Mouse (Mus musculus) hindbrain, embryonic 10.5 days (tissue): ENCODE results near the gene Sec1. TPM values are rescaled to one million over a fixed set of nuclear protein-coding genes. Genes with fewer than 3 reads are reported as not detected.
A peak's percentile ranks its signal among the peaks of the same experiment; 100 is the strongest.

Experiments used
- DNase-seq: peaks from one replicate; pipeline ENCODE4 v3.0.0-alpha.2; 2017; ENCODE audit warnings: low spot score
- H3K27ac ChIP-seq: fragments of 300-500 bp; sonication (generic); 2 replicates; pipeline ENCODE4 v1.5.1; 2016; ENCODE audit warnings: mild to moderate bottlenecking, moderate library complexity
- H3K27me3 ChIP-seq: fragments of 300-500 bp; sonication (generic); 2 replicates; pipeline ENCODE4 v1.6.1; 2016; ENCODE audit warnings: mild to moderate bottlenecking; ENCODE audit not compliant: poor library complexity, insufficient read depth, severe bottlenecking
- H3K36me3 ChIP-seq: fragments of 300-500 bp; sonication (generic); 2 replicates; pipeline ENCODE4 v1.6.1; 2016; ENCODE audit warnings: mild to moderate bottlenecking, moderate library complexity
- H3K4me1 ChIP-seq: fragments of 300-500 bp; sonication (generic); replicated peaks from 2 replicates; pipeline ENCODE4 v1.6.1; 2016; ENCODE audit warnings: mild to moderate bottlenecking
- H3K4me3 ChIP-seq: fragments of 300-500 bp; sonication (generic); 2 replicates; pipeline ENCODE4 v1.5.1; 2016; ENCODE audit warnings: mild to moderate bottlenecking, moderate library complexity
- H3K9me3 ChIP-seq: fragments of 300-500 bp; sonication (generic); 2 replicates; pipeline ENCODE4 v1.6.1; 2016; ENCODE audit warnings: mild to moderate bottlenecking, moderate library complexity
- WGBS: fragments of 180-500 bp; shearing (Covaris S2); methylation state at CpG from one replicate; pipeline ENCODE4 v1.1.7; 2016; 5-methylcytosine and 5-hydroxymethylcytosine counted together
- polyA plus RNA-seq: library from polyadenylated mRNA; unstranded; fragments of >200 nt; fragmentation: Nextera tagmentation; extraction: Ambion mirVana; gene quantifications from 2 replicates; pipeline ENCODE4 v1.2.1, GENCODE M21; 2016

The Sec1 gene
- polyA plus RNA-seq, 1 experiment from 2014 or later: 0.77 TPM

- Histone ChIP-seq H3K27ac (peak within 1 kb of the TSS; percentile 78), H3K36me3 (no peaks in the 10 kb centered on the region), H3K4me3 (peak within 1 kb of the TSS; percentile 56), H3K27me3 (peaks cover 52% of the 10 kb centered on the region), H3K4me1 (peaks cover 53% of the 10 kb centered on the region), H3K9me3 (no peaks in the 10 kb centered on the region)
- WGBS: under 1% methylated on average over 36 of the region's 36 CpGs
- no peak for DNase-seq
Observed at GRCm38 (mm10) chr7:45699523-45700141, 5.4 kb upstream of the Sec1 start, which contains the start of gene Car11. TSS of gene Car11 (plus strand) at chr7:45699843.

- no peak for DNase-seq
- Histone ChIP-seq H3K4me1 (peaks cover 55% of the 10 kb centered on the region), H3K9me3 (no peaks in the 10 kb centered on the region), H3K4me3 (no peak overlapping the region), H3K36me3 (no peaks in the 10 kb centered on the region), H3K27me3 (peaks cover 66% of the 10 kb centered on the region), H3K27ac (no peak overlapping the region)
- 78% methylated on average over 7 of the region's 7 CpGs for WGBS
Observed at GRCm38 (mm10) chr7:45697894-45698293, 3.7 kb upstream of the Sec1 start.

DNA sequence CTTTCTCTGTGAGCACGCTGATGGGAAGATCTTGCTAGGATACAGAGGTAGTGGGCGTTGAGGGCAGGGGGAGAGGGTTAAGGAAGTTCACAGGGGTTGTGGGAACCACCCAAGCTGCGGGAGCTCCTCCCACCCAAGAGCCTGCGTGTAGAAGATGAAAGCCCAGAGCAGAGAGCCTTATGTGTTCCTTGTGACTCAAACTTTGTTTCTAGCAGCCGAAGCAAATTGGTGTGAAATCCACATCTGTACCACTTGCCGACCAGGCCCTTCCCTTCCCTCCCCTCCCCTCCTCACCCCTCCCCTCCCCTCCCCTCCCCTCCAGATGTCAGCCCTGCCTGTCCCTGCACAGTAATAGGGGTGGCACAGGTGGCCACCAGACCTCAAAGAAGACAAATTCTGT, 896 bp upstream of the Sec1 start:
- no peaks in the 10 kb centered on the region for H3K9me3 ChIP-seq
- H3K27me3 ChIP-seq: peaks cover 73% of the 10 kb centered on the region
- peak; percentile 59 for DNase-seq
- WGBS: 13% methylated on average over 6 of the region's 6 CpGs
- H3K4me1 ChIP-seq: peaks cover 47% of the 10 kb centered on the region
- H3K4me3 ChIP-seq: no peak overlapping the region
- no peaks in the 10 kb centered on the region for H3K36me3 ChIP-seq
- H3K27ac ChIP-seq: peak overlapping the region; percentile 18; the same call in 1 of the 2 replicates

GRCm38 (mm10) chr7:45692364-45692763, 1.8 kb downstream of the Sec1 start:
- Histone ChIP-seq H3K27ac (0 out of 2 replicates have a peak overlapping the region, but pooled peaks have one; percentile 31), H3K36me3 (no peaks in the 10 kb centered on the region), H3K9me3 (no peaks in the 10 kb centered on the region), H3K4me1 (peaks cover 47% of the 10 kb centered on the region), H3K27me3 (peaks cover 59% of the 10 kb centered on the region), H3K4me3 (no peak overlapping the region)
- 69% methylated on average over 2 of the region's 2 CpGs for WGBS
- no peak for DNase-seq

DNA sequence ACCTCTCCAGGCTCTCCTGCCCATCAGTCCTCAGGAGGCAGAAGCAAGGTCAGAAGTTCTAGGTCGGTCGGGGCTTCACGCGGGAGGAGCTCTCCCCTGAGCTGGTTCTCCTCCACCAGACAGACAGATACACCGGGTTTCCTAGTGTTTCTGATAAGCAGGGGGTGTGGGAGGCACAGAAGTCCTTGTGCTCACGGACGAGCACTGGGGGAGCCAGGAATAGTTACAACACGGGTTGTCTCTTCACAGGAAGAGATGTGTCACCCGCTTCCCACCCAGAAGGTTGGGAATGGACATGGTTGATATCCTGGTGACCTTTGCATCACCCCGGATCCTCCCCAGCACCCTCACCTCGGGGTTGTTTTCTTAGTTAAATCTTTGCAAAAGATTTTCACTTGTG, 4.4 kb downstream of the Sec1 start:
- peak overlapping the region; percentile 40; the same call in 1 of the 2 replicates for H3K27ac ChIP-seq
- H3K4me1 ChIP-seq: peaks cover 62% of the 10 kb centered on the region
- no peak for DNase-seq
- H3K27me3 ChIP-seq: peaks cover 56% of the 10 kb centered on the region
- no peaks in the 10 kb centered on the region for H3K36me3 ChIP-seq
- H3K9me3 ChIP-seq: no peaks in the 10 kb centered on the region
- WGBS: 82% methylated on average over 11 of the region's 11 CpGs
- H3K4me3 ChIP-seq: no peak overlapping the region

DNA sequence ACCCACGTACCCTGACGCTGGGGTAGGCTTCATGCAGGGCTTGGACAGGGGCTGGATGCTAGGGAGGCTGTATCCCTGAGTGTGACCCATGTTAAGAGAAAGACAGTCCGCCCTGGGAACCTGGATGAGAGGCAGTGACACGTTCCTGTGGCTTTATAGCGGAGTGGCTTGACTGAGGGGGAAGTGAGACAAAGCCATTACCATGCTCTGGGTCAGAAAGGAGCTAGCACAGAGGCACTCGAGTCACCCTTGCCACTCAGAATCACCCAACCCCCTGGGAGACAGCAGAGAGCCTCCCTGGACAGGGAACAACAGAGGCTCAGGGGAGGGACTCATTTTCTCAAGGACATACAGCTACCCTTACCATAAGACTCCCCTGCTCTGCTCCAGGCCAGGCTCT, 5.1 kb downstream of the Sec1 start:
- Histone ChIP-seq H3K27ac (peak overlapping the region; percentile 12; the same call in 1 of the 2 replicates), H3K4me1 (peaks cover 58% of the 10 kb centered on the region), H3K27me3 (peaks cover 60% of the 10 kb centered on the region), H3K4me3 (no peak overlapping the region), H3K9me3 (no peaks in the 10 kb centered on the region), H3K36me3 (no peaks in the 10 kb centered on the region)
- DNase-seq: no peak
- 59% methylated on average over 6 of the region's 6 CpGs for WGBS

GRCm38 (mm10) chr7:45686841-45687240, 7.4 kb downstream of the Sec1 start:
- Histone ChIP-seq H3K36me3 (no peaks in the 10 kb centered on the region), H3K4me1 (peaks cover 65% of the 10 kb centered on the region), H3K4me3 (0 out of 2 replicates have a peak overlapping the region, but pooled peaks have one; percentile 14), H3K27me3 (peaks cover 41% of the 10 kb centered on the region), H3K27ac (peak overlapping the region; percentile 71; the same call in 1 of the 2 replicates), H3K9me3 (no peaks in the 10 kb centered on the region)
- no peak for DNase-seq
- WGBS: 75% methylated on average over 3 of the region's 3 CpGs

DNA sequence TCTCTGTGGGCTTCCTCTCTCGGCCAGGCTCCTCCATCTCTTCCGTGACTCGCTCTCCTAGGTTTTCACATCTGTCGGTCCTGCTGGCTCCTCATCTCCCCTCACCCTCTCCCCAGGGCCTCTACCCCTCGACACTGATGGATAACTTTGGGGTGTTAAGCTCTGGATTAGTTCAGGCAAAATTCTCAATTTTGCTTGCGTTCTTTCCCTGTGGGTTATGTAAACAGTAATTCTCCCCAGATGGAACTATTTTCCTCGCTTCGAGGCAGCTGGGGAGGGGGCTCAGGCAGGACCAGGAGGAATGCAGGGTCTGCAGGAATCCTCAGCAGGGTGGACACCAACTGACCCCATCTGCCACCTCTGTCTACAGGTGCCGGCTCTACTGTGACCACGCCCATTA, 8.4 kb downstream of the Sec1 start:
- Histone ChIP-seq H3K9me3 (no peaks in the 10 kb centered on the region), H3K4me3 (0 out of 2 replicates have a peak overlapping the region, but pooled peaks have one; percentile 14), H3K36me3 (no peaks in the 10 kb centered on the region), H3K27me3 (peaks cover 31% of the 10 kb centered on the region), H3K27ac (peak overlapping the region; percentile 71), H3K4me1 (peaks cover 65% of the 10 kb centered on the region)
- 56% methylated on average over 10 of the region's 10 CpGs for WGBS
- no peak for DNase-seq

GRCm38 (mm10) chr7:45683396-45684050, 10.7 kb downstream of the Sec1 start, which contains the start of gene Ntn5:
TSS of gene Ntn5 (plus strand) at chr7:45684022.
- peaks cover 56% of the 10 kb centered on the region for H3K4me1 ChIP-seq
- H3K27me3 ChIP-seq: peaks cover 13% of the 10 kb centered on the region
- no peaks in the 10 kb centered on the region for H3K9me3 ChIP-seq
- peak within 1 kb of the TSS; percentile 89 for H3K27ac ChIP-seq
- no peaks in the 10 kb centered on the region for H3K36me3 ChIP-seq
- H3K4me3 ChIP-seq: peak within 1 kb of the TSS; percentile 32; the same call in 1 of the 2 replicates
- WGBS: 78% methylated on average over 7 of the region's 7 CpGs
- DNase-seq: no peak

- Histone ChIP-seq H3K36me3 (no peaks in the 10 kb centered on the region), H3K27me3 (peaks cover 13% of the 10 kb centered on the region), H3K9me3 (no peaks in the 10 kb centered on the region), H3K27ac (peak overlapping the region; percentile 89), H3K4me3 (peak overlapping the region; percentile 32), H3K4me1 (peaks cover 60% of the 10 kb centered on the region)
- peak; percentile 93 for DNase-seq
- 28% methylated on average over 14 of the region's 14 CpGs for WGBS
Observed at GRCm38 (mm10) chr7:45682144-45683126, 11.8 kb downstream of the Sec1 start.

GRCm38 (mm10) chr7:45681046-45681736, 13.0 kb downstream of the Sec1 start:
- DNase-seq: no peak
- peaks cover 13% of the 10 kb centered on the region for H3K27me3 ChIP-seq
- no peaks in the 10 kb centered on the region for H3K36me3 ChIP-seq
- WGBS: 86% methylated on average over 8 of the region's 8 CpGs
- peaks cover 49% of the 10 kb centered on the region for H3K4me1 ChIP-seq
- no peak overlapping the region for H3K27ac ChIP-seq
- no peak overlapping the region for H3K4me3 ChIP-seq
- no peaks in the 10 kb centered on the region for H3K9me3 ChIP-seq
